Mouse (Mus musculus) cerebellum, adult 8-10 months (tissue): ENCODE measurements at regions not wholly inside any gene's neighbourhood (a gene's known extent, or its start where the extent isn't known, plus 50 kb on each side); places are given as distances from the start of the nearest gene placed in this dataset.

ENCODE experiments used
- DNase-seq: peaks from one replicate; pipeline ENCODE4 v3.0.0; 2022

GRCm38 (mm10) chr2:48260299-48260698 lies 553.6 kb upstream of the Acvr2a start:
- DNase-seq = no peak
